Mouse (Mus musculus) bone marrow macrophage, adult 2 months (primary cell): ENCODE data around the gene Gfod1.

Experiments
- CTCF ChIP-seq: IDR thresholded peaks from 2 replicates; pipeline ENCODE4 v1.5.1; 2012; ENCODE audit warnings: low read depth, mild to moderate bottlenecking, low read length, moderate library complexity
- POLR2A ChIP-seq: IDR thresholded peaks from 2 replicates; pipeline ENCODE4 v1.6.1; 2012; ENCODE audit warnings: mild to moderate bottlenecking, low read depth, low read length, borderline replicate concordance

DNA sequence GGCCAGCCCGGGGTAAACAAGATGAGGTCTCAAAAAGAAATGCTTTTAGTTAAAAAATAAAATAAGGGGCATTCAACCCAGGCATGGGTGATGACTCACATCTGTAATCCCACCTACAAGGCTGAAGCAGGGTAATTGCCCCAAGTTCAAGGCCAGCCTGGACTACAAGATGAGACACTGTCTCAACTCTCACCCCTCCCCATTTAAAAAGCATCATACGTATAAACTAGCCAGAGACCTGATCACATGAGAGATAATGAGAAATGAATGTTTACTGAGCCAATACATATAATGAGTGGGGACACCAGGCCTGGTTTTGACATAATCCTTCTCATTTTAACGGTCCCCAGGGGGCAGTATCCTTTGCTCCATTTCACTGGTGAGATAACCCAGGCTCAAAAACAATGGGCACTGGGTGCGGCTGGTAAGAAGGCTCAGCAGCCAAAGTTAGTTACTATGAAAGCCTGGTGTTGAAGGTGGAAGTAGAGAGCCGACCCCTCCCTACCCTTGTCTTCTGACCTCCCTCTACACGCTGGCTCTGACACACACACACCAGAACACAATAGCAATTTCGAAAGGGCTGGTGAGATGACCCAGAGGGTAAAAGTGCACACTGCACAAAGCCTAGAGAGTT lies 8.9 kb downstream of the Gfod1 start:
- TF ChIP-seq CTCF, result no peak
- TF ChIP-seq POLR2A, result no peak
